Mouse (Mus musculus) fat pad, adult 2 months (tissue): ENCODE measurements at regions not wholly inside any gene's neighbourhood (a gene's known extent, or its start where the extent isn't known, plus 50 kb on each side); places are given as distances from the start of the nearest gene placed in this dataset.

ENCODE experiments used
- DNase-seq: peaks from one replicate; pipeline ENCODE4 v3.0.0-alpha.2; 2011; ENCODE audit warnings: low read depth, low spot score; ENCODE audit errors: extremely low read depth

DNA sequence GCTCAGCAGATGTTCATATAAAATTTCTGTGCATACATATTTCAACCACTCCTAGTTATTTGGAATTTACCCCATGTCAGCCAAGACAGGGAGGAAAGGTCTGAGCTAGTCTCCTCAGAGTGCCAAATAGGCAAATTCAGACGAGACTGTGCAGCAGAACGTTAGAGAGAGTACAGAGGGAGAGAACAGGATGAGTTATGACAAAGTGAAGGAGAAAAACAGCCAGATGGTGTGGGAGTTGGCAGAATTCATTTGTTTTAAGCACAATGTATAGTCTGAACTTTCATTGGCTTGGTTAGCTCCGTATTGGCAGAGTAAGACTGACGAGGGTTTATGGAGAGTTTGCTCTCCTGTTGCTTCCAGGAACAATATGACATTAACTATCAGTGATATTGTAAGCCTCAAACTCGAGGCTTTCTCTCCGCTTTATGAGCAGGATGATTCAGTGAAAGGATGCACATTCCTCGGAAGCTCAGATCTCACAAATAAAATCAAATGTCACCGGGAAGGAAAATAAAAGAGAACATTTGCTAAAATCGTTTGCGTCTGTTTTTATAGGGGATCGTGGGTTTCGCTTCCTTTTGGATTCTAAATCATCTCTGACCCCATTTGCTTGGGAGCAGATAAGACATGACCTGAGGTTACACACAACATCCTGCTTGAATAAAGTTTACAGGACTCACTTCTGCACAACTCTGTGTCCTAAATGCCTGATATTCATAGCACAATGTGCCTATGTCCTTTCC is 435.8 kb upstream of the Dph6 start:
- DNase-seq = no peak

DNA sequence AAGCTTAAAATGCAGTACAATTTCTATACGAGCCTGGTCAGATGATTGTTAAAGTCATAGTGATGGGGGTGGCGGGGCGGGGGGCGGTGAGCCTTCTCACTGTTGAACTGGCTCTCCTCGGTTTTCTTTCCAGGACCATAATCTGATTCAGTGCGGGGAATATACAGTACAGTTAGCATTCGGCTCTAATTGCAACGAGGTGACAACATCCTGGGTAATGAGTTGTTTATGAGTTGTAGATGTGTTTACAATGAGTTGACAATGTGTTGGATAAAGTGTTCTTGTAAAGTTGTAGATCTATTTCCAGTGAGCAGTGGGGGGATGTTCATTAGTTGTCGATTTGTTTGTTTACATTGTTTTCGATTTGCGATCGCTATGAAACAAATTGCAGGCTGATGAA is 440.6 kb upstream of the Dph6 start:
- no peak for DNase-seq

DNA sequence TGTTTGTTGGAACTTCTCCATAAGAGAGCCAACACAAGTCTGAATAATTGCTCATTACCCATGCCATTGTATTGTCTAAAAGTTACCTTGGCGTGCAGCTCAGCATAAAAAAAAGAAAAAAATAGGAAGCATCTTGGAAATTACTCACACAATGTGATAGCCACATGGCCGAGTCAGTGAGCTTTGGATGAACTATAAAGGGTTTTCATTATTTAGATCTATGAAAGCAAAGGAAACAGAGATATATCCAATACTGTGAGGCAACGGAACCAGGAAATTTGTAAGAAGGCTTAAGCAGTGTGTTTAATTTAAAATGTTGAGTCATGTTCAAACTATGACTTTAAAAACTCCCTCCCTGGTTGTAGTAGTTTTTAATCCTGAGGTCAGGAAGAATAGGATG is 446.7 kb upstream of the Dph6 start:
- no peak for DNase-seq

DNA sequence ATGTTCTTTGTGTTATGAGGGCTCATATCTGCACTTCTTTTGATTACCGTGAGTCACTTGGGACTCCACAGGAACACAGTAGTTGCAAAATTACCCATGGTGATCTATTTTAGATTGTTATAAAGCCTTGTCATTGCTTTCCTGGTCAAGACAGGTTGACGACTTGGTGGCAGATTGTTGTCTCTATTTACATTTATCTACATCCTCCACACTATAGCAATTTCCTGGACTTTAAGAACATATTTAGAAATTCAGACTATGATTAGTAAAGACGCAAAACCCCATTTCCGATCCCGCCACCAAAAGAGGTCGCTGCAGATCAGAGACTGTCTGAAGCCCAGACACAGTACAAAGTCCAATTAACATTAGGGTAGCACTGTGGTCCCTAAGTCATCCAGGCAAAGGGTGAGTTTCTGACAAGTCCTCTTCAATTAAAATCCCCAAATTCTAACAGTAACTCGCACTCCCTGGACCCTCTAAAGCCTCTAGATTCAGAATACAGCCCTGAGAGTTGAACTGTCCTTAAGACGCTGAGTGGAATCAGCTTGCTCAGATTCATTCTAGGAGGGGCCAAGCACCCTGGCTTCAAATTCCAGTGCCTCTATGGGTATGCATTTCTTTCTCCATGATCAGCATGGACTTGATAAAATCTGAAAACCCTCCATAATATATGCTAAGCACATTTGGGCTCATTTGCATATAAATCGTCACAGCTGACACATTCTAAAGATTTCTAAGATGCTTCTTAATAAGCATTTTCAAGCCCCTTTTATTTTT is 461.9 kb upstream of the BC052040 start:
- DNase-seq = no peak

DNA sequence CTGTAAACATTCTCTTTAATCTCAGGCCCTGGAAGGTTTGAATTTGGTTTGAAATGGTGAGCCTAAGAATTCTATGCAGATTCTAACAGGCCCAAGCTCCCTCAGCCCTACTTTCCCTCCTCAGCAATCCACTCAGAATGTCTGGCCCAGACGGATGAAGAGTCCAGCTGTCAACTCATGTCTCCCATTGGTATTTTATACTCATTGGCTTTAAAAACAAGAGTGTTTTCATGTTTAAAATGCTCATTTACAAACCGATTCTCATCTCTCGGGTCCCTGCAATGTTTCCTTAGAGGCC is 461.4 kb upstream of the BC052040 start:
- no peak for DNase-seq

DNA sequence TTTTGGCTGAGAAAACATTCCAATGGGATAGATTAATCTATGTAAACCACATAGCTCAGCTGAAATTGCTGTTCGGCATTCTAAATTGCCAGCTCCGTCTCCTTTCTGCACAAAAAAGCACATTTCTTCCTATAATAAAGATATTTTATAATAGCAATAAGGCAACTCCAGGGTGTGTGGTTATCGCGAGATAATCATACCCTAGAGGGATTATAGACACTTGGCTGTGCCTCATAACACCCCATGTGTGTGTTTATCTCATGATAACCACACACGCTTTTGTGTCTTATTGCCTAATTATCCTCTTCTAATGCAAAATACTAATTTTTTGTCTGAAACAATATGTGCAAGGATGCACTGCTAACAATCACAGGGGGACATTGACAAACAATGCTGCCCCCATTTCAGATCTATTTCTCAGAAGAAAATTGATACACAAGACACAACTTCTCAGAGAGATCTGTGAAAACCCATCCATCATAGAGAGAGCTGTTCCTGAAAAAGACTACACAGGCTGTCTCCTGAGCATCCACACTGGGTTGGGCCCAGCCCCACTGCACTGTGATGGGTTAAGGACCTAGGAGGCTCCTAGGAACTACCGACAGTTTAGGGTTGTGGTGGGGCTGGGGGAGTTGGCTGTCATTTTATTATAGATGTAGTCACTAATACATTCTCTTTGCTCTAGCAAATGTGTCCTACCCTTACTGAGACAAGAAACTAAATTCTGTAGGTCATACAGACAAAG is 454.7 kb upstream of the BC052040 start:
- no peak for DNase-seq

DNA sequence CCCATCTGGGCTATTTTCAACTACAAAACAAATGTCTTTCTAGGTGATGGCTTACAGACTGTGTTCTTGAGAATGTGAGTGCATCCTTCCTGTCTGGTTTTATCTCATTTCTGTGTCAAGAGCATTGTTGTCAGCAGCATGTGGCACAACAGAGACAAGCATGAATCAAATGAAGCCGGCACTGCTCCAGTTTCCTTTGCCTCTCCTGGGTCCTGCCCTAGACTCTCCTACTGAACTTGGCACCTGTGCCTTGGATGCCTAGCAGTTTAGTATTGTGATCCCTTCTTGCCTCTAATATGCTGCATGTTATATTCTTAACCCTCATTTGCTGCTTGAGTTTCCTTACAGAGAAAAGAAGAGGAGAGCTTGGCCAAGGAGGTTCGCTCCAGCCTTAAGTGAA is 449.8 kb upstream of the BC052040 start:
- DNase-seq = no peak

DNA sequence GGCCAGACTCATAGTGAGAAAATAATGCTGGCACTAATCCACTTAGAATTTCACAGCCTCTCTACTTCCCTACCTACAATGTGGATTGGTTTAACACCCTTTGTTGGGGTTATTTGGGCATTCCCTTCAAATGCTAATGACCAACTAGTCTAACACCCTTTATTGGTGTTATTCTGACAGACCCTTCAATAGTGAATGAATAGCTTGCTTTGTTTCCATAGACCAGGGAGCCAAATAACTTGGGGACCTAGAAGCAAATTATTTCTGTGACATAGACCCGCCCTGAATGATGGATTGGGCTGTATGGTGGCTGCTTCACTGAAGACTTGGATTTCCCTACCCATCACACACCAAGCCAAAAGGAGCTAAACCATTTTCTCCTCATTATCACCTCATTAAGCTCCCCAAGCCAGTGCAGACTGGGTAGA is 449.3 kb upstream of the BC052040 start:
- no peak for DNase-seq

DNA sequence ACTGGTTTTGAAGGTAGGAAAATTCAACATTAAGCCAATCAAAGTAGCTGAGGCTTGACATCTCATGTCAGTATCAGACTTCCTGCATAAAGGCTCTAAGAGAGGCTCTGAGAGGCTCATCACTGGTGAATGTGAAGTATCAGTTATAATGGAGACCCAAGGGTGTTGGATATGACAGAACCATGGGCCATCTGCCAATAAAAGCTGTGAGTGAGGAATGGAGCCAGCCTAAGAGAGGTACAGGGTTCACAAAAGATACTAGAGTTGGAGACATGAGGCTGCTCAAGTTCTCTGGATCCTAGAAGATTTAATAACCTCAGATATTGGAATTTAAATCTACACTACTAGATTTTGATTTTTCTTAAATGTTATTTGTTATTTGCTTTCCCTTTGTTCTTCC is 440.1 kb upstream of the BC052040 start:
- DNase-seq = no peak

DNA sequence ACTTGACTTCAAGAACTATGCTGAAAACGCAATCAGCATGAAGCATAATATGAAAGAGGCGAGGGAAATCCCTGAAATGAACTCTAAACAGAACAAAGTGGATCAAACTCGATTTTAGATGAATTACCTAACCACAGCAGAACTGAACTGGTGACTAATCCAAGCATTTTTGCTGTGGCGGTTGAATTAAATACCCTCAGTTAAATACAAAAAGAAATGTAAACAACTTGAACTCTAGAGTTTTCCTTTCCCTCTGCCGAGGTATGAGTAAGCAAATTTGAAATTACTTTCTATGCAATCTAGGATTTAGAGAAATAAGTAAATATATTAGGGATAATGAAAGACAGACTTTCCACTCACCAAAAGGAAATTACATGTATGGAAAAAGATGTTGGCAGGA is 409.4 kb upstream of the BC052040 start:
- no peak for DNase-seq

DNA sequence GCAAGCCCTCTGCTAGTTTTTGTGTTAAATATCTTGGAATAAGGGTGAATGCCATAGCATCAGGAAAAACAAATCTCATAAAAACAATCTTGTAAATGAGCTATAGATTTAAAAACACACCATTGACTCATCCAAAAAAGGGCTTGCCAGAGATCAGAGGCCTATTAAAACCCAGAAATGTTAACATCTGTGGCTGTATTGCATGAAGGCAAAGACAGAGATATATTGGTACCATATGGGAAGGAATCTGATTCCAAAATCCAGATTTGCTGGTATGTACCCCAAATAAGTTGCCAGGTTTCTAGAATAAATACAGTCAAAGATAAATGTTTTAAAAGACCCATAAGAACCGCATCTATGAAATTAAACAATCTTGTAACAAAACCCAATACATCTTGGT is 404.4 kb upstream of the BC052040 start:
- DNase-seq = no peak

DNA sequence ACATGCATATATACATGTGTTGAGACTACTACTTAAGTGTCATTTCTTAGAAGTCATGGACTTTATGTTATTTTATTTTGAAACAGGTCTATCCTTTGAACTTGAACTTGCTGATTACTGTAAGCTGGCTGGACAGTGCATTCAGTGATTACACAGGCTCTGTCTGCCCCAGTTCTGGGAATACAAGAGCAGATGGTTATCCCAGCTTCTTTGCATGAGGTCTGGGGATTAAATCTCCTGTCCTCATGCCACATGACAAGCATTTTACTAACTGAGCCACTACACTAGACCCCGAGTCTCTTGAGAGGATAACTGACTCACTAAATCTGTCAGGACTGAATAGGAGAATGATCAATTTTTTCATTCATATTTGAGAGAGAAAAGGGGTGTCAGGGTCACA is 403.6 kb upstream of the BC052040 start:
- DNase-seq = no peak

DNA sequence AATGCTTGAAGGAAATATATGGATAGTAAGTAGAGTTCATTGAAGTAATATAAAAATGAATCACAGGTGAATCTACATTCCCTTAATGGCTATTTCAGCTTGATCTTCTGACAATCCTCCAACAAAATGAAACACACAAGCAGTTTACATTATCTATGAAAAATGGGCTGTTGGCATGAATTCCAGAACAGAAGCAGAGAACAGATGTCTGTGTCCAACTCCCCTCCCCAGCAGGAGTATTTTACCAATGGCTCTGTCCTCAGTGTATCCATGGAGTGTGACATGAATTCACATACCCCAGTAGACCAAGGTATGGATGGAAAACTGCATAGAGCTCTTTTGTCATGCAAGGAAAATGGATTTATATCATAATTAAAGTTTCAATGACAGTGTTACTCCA is 370.3 kb upstream of the BC052040 start:
- DNase-seq = no peak

DNA sequence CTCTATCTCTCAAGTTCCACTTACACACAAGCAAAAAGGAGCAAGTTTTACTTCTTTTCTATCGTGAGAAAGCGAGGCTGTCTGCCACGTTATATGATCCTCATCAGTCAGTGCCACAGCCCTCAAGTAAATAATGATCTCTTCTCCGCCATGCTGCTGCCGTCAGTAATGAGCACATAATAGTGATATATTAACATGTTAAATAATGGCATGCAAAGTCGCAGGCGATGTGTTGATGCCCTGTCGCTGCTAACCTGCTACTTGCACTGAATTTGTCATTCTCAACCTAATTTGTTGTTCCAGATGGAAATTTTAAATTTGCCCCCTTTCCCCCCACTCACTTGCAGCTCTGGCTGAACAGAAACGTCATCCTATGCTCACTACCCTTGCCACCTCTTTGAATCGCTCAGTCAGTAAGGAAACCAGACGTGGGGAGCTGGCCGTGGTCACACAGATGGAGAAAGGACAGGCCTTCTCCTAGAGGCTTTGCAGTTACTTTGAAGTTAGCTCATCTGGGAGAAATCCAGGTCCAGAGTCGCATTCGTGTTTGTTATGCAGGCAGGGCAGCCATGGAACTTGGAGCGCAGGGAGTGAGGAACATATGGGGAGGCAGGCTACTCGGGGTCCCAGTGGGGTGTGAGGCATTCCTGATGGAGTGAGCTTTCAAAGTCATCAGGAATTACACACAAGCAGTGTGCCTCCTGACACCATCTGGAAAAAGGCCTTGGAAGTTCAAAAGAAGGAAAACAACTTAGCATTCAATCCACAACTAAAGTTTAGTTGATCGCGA is 368.1 kb upstream of the BC052040 start:
- no peak for DNase-seq

DNA sequence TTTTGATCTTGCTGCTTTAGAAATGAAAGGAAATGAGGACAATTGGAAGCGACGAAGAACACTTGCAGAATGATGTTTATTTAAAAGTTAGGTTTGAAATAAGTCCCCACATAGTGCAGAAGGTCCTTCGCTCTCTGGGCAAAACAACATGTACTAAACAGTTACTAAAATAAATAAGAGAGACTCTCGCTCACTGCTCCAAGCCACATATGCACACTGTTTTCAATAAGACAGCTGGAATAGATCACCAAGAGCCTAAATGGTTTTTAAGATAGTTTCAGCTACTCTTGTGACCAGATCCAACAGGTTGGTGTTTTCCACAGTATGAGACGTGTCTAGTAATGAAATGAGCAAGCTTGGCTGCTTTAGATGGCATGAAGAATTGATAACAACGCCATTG is 367.2 kb upstream of the BC052040 start:
- DNase-seq = no peak

DNA sequence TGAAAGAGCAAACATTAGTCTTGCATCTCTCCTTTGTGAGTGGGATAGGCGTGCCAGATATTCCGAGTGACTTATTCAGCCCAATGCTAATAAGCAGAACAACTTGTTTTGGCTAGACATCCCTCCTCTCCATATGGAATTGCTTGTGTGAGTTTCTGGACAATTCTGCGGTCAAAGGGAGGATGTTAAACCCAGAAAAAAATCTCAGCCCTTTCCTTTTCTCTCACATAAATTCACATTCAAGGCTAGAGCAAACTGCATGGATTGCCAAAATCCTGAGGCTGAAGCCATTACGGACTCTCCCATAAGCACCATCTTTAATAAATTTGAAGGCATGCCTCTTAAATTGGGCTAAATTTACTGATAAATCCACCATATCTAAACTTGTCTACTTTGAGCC is 351.5 kb upstream of the BC052040 start:
- no peak for DNase-seq

DNA sequence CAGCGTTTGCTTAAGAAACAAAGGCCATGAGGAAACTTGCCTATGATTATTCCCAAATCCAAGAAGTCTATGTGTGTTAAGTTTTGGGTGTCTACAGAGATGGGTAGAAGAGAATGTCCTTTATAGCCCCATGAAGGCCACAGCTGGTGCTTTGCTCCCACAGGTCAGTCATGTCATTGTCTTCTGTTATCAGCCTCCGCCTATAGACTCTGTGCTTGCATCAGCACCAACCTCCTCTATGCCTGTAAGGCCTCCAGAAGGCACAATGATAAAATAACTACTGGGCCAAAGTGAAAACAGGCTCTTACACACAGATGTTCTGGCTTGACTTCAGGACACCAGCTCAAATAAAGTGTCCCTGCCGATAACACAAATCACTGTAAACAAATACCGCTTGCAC is 333.8 kb upstream of the BC052040 start:
- no peak for DNase-seq

DNA sequence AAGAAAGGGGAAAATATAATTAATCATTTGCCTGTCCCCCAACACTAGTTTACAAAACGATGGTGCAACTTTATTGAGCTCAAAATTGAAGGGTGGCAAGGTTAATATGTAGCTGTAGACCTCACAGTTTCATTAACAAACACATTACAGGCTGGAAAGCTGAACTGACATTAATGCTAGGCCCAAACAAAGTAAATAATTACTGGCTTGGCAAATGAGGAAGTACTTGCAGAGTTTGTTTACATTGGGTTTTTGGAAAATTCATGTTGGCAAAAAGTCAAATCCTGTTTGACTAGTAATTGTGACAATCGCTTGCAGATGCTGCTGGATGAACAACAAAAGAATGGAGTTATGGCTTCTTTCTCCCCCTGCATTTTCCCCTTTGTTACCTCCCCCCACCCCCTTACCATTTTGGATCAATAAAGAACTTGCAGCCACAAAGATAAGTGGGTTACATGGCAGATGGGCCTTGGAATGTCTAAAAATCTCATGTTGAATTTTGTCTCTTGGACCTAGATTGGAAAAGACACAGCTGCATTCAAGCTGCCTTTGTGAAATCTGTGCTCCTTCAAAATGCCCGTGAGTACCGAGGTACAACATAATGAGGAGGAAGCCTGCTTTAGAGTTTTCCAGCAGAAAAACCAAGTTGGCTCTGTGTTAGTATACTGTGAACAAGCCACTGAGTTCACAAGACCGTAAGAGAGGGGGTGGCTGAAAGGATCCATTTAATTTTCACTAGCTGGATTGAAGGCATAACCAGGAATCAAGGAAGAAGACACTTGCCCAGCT is 331.3 kb upstream of the BC052040 start:
- DNase-seq = no peak

DNA sequence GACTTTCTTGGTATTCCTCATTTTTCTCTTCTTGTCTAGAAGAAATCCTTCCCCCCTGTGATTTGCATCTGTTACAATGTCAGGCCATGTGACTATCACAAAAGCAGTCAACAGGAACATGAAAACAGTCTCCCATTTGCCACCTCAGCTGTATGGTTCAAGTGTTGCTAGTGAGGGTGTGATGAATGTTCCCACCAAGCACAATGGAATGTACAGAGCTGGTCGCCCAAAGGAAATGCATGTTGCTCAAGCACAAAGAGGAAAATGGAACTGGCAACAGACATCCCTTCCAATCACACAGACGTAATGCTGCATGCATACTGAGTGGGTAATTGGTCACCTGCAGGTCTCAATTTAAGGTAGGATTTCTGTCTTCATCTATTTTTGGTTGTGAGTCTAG is 324.1 kb upstream of the BC052040 start:
- DNase-seq = no peak

DNA sequence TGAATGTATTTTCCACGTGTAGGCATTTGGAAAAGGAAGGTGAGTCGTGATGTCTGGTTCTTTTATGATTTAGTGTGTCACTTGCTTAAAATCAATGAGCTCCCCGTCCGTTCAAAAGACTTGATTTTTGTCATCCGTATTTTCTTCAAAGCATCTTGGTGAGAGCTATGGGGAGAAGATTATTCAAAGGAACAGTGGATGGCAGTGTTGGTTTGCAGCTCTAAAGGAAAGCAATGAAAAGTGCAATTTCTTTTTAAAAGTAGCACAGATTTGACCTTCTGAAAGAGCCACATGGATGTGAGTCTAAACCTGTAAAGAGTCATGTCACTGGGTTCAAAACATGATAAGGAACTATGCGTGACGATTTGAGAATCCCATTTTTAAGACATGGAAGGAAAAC is 313.3 kb upstream of the BC052040 start:
- DNase-seq = no peak

DNA sequence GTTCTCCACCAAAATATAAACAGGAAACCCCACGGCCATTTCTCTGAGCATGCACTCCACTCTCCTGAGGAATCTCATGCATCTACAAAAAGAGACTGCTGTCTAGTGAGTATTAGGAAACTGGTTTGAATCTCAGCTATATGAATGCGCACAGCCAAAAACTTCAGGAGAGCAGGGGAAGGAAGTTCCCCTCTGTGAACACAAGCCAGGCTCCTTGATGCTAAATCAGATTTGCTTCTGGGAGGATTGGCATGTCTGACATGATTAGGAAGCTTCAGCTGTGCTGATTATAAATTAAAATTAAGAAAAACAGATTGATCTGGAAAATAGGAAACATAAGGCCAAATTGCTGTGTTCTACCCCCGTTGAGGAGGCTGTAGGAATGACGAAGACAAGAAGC is 304.1 kb upstream of the BC052040 start:
- no peak for DNase-seq
